Mouse (Mus musculus) neutrophil, adult 83 days (primary cell): ENCODE measurements around the gene Gm5129. TPM values are rescaled to one million over a fixed set of nuclear protein-coding genes. Genes with fewer than 3 reads are reported as not detected.

ENCODE experiments used
- total RNA-seq, 2 experiments: library from RNA; stranded (reverse); gene quantifications; one replicate each; pipeline ENCODE4 v1.2.4; 2023

Gene Gm5129
- 1 to 10 TPM; 7.5 to 7.9 TPM for total RNA-seq

DNA sequence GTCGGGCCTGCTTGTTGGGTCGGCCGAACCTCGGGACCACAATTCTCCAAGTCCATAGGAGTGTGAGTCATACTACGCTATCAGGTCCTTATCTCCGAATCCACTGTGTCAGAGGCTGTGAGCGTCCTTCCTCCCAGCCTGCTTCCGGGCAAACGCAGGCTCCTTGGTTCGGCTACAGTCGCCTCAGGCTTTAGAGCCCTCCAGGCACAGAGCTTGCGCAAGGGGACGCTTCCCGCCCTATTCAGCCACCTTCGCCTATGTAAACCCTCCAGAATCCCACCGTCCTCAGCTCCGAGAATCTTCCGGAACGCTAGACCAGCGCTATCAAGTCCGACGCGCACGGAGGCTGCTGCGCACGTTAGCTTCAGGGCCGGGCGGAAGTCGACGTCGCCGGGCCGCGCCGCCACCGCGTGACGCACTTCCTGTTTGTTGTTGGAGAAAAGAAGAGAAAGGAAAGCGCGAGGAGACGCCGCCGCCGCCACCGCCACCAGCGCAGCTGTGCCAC is at the start of gene Gm5129, which contains the start of gene Dnajb6:
TSS of gene Gm5129 (minus strand) at position 380 of the 505 bp plus-strand sequence.
TSS of gene Dnajb6 (plus strand) at position 132 of the 505 bp plus-strand sequence.

Other genes with a start within 250 kb of the Gm5129 start
- gene Ube3c, start 166.7 kb downstream of the Gm5129 start, total RNA-seq, result 10 to 100 TPM; 20.7 to 22.2 TPM
- gene Dnajb6, start 248 bp downstream of the Gm5129 start, total RNA-seq, result 100 to 1,000 TPM; 117 to 124 TPM